Mouse (Mus musculus) E14TG2a.4 (cell line): Measurements from ENCODE around the gene Gab2.

Source experiments
- CTCF ChIP-seq: conservative IDR thresholded peaks from 2 replicates; pipeline ENCODE4 v1.5.1; 2014; ENCODE audit warnings: low read length
- POU5F1 ChIP-seq: IDR thresholded peaks from 2 replicates; pipeline ENCODE4 v1.6.1; 2014; ENCODE audit warnings: low read length, borderline replicate concordance

DNA sequence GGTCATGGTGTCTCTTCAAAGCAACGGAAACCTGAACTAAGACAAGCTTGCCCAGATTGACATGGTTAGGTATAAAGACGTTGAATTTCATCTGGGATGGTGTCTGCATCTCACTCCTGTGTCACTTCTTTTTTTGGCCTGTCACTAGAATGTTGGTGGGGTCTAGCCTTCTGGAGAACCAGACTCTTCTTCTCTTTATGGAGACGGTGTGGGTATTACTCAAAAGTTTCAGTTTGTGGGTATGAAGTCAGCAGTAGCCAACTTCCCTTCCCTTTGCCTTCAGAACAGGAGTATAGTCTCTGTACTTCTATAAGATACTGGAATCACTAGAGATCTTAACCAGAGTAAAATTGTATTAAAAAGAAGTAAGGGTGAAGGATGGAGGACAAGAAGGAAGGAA lies 26.7 kb downstream of the Gab2 start:
- no peak for TF ChIP-seq CTCF
- no peak for TF ChIP-seq POU5F1
